Mouse (Mus musculus) gastrocnemius, postnatal 25 days (tissue): Measurements from ENCODE around the gene Ccl9. TPM values are rescaled to one million over a fixed set of nuclear protein-coding genes. Genes with fewer than 3 reads are reported as not detected.

ENCODE experiments used
- DNase-seq: peaks from one replicate; pipeline ENCODE4 v3.0.0; 2022
- total RNA-seq, 2 experiments: library from RNA; stranded (reverse); gene quantifications; 1 replicate in 1 of 2; 2 replicates in 1 of 2; pipeline ENCODE4 v1.2.3; 2021

Ccl9 gene
- total RNA-seq, 2 experiments from 2014 or later, result 4.0 to 5.0 TPM

DNA sequence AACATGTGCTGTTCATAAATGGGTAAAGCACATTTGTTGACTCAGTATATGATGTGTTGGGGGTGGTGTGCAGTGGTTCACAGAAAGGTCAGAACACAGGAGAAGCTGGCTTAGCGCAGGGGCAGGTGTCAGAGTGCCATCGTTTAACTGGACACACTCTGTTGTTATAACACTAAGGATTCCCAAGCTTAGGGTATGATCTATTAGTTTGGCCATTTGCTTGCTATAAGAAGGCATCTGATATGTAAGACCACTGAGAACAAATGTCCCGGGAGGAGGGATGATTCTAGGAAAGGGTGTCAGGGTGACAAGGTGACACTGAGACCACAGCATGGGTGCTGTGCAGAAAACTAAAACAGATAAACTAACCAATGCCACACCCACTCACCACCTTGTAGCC is 41.6 kb downstream of the Ccl9 start:
- DNase-seq, result no peak

DNA sequence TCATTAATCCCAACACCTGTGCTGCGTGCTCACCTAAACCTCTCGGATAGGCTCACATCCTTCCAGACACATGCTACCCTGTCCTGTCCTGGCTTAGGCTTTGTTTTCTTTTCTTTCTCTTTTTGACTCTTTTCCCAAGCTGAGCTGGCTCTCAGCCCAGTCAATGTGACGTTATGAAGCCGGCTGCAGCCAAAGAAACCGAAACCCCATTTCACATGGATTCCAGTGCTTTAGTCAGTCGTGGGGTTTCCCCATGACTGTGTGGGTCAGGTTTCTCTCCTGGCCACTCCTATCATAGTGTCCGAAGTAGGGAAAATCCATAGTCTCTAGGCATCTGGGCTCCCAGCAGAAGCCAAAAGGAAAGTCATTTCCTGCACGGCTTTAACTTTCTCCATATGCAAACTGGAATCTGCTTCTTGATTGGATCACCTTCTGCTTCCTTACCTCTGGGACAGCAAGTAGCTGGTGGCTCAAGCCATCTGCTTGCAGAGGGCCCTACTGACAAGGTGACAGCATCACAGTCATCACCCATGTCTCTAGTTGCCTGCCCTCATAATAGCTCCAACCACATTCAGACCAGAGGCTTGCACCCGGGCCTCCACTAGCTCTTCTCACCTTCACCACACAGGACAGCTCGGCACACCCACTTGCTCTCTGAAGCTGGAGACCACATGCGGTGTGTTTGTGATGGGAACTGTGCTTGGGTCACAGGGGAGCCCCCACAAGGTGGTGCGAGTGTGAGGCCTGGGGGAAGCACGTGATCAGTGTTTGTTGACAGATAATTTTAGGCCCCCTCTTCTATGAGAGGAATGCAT is 43.6 kb downstream of the Ccl9 start:
- DNase-seq, result peak; percentile 44

DNA sequence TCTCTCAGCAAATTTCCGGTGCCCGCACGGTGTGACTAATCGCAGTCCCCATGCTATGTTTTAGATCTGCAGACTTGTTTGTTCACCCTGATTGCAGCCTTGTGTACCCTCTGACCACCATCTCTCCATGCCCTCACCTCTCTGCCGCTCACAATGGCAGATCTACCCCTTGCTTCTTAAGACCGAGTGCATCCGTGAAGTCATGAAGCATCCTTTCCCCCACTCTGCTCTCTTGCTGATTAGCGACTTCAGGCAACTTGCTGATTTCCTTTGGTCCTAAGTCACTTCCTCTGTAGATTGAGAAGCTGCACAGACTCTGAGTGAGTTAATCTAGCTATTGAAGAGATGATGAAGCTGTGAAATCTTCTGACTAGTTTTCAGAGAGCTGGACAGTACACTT is 44.3 kb downstream of the Ccl9 start:
- no peak for DNase-seq

DNA sequence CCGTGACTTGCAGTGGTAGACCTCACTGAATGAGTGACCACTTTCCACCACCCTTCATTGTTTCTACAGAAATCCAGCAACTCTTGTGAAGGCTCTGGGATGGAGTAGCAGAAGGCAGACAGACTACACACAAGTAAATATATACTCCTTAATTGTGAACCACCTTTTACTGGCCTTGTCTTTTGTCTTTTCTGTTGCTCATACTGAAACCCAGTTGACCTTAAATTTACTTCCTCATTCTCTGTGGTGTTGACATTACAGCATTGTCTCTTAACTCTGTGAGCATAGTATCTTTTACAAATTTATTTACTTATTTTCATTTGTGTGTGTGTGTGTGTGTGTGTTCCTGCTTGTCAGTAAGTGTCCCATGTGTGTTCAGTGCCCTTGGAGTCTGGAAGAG is 45.2 kb downstream of the Ccl9 start:
- DNase-seq, result no peak

DNA sequence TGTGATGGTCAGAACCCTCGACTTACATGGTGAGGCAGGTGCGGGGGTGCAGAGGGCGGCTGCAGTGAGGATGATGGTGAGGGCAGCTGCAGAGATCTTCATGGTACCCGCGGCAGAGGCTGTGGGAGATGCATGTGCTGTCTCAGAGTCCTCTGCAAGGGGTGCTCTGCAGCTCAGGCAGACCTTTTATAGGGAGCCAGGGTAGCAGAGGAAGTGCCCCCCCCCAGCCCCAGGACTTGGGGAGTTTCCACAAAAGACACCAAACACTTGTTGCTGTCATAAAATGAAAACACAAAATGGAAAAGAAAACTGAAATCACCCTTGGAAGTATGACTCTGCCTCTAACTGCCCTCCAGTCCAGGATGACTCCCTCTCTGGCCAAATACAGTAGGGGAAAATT is 48.1 kb downstream of the Ccl9 start, which contains the start of gene Ccl5:
Gene Ccl5, minus strand, starts transcription at position 159 of the 400 bp plus-strand sequence.
- no peak for DNase-seq

DNA sequence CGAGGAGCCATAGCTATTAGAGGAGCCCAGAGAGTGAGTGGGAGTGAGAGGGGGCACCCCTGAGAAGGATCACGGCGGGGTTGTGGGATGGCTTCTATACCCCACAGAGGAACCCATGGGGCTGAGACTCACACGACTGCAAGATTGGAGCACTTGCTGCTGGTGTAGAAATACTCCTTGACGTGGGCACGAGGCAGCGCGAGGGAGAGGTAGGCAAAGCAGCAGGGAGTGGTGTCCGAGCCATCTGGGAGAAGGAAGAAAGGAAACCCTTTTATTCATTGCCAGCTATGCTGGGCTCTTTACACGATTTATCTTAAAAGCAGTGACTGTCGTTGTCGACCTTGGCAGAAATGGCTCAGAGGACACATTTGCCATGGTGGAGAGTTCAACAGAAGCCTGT is 49.4 kb downstream of the Ccl9 start:
- no peak for DNase-seq

Other genes with a start within 250 kb of the Ccl9 start
- under 1 TPM; 0.32 to 0.59 TPM for gene Rasl10b, start 169.5 kb downstream of the Ccl9 start, total RNA-seq
- gene Gas2l2, start 149.2 kb downstream of the Ccl9 start, total RNA-seq, result not detected
- gene 1700020L24Rik, start 141.0 kb downstream of the Ccl9 start, total RNA-seq, result not detected
- 1 to 10 TPM; 2.5 to 4.5 TPM for gene Mmp28, start 115.6 kb downstream of the Ccl9 start, total RNA-seq
- 10 to 100 TPM; 20.2 to 24.3 TPM for gene Taf15, start 105.5 kb downstream of the Ccl9 start, total RNA-seq
- gene Heatr9, start 56.5 kb downstream of the Ccl9 start, total RNA-seq, result not detected
- gene Ccl5, start 48.1 kb downstream of the Ccl9 start, total RNA-seq, result not detected
- 1 to 10 TPM; 4.7 to 8.4 TPM for gene Ccl6, start 14.5 kb upstream of the Ccl9 start, total RNA-seq
- gene Rpl9-ps1, start 67.0 kb upstream of the Ccl9 start, total RNA-seq, result not detected
- not detected for gene Ccl3, start 70.7 kb upstream of the Ccl9 start, total RNA-seq
- not detected for gene Ccl4, start 83.9 kb upstream of the Ccl9 start, total RNA-seq
- 1 to 10 TPM; 1.2 to 1.9 TPM for gene Wfdc17, start 125.4 kb upstream of the Ccl9 start, total RNA-seq
- not detected for gene Wfdc18, start 130.4 kb upstream of the Ccl9 start, total RNA-seq
- 1 to 10 TPM in 1 of 2 experiments, not detected in 1; 3.4 TPM for gene Wfdc21, start 168.3 kb upstream of the Ccl9 start, total RNA-seq
- 1 to 10 TPM; 6.4 to 7.4 TPM for gene Heatr6, start 175.1 kb upstream of the Ccl9 start, total RNA-seq